Mouse (Mus musculus) liver, embryonic 15.5 days (tissue): Measurements from ENCODE around the gene Insr. TPM values are rescaled to one million over a fixed set of nuclear protein-coding genes. Genes with fewer than 3 reads are reported as not detected.

ENCODE experiments used
- ATAC-seq: fragments of 200-750 bp; cut with Nextera tagmentation; 2 replicates; pipeline ENCODE4 v1.8.0; 2017; ENCODE audit warnings: moderate number of reproducible peaks, mild to moderate bottlenecking, moderate library complexity; ENCODE audit not compliant: insufficient read depth
- H3K27ac ChIP-seq: fragments of 300-500 bp; sonication (generic); replicated peaks from 2 replicates; pipeline ENCODE4 v1.5.1; 2015; ENCODE audit warnings: mild to moderate bottlenecking, inconsistent platforms
- H3K27me3 ChIP-seq: fragments of 300-500 bp; sonication (generic); 2 replicates; pipeline ENCODE4 v1.6.1; 2015; ENCODE audit warnings: mild to moderate bottlenecking, inconsistent platforms
- H3K36me3 ChIP-seq: fragments of 300-500 bp; sonication (generic); replicated peaks from 2 replicates; pipeline ENCODE4 v1.6.1; 2015; ENCODE audit warnings: moderate library complexity, mild to moderate bottlenecking, inconsistent platforms
- H3K4me1 ChIP-seq: fragments of 300-500 bp; sonication (generic); replicated peaks from 2 replicates; pipeline ENCODE4 v1.6.1; 2015; ENCODE audit warnings: inconsistent platforms
- H3K4me2 ChIP-seq: fragments of 300-500 bp; sonication (generic); 2 replicates; pipeline ENCODE4 v1.6.1; 2015; ENCODE audit warnings: moderate library complexity, mild to moderate bottlenecking, inconsistent platforms
- H3K4me3 ChIP-seq: fragments of 300-500 bp; sonication (generic); replicated peaks from 2 replicates; pipeline ENCODE4 v1.5.1; 2015; ENCODE audit warnings: mild to moderate bottlenecking, inconsistent platforms
- H3K9ac ChIP-seq: fragments of 300-500 bp; sonication (generic); 2 replicates; pipeline ENCODE4 v1.6.1; 2015; ENCODE audit warnings: moderate library complexity, mild to moderate bottlenecking, inconsistent platforms
- H3K9me3 ChIP-seq: fragments of 300-500 bp; sonication (generic); replicated peaks from 2 replicates; pipeline ENCODE4 v1.6.1; 2016; ENCODE audit warnings: inconsistent platforms
- WGBS: fragments of 180-500 bp; shearing (Covaris S2); methylation state at CpG from one replicate; pipeline ENCODE4 v1.1.7; 2015; ENCODE audit warnings: mixed read lengths; ENCODE audit not compliant: insufficient replicate concordance; 5-methylcytosine and 5-hydroxymethylcytosine counted together
- polyA plus RNA-seq: library from polyadenylated mRNA; unstranded; fragments of >200 nt; fragmentation: Nextera tagmentation; extraction: Ambion mirVana; gene quantifications from 2 replicates; pipeline ENCODE4 v1.2.1, GENCODE M21; 2015

Gene Insr
- polyA plus RNA-seq, 1 experiment from 2014 or later = 20.5 TPM

GRCm38 (mm10) chr8:3253179-3253578 lies 26.2 kb downstream of the Insr start:
- peaks cover 22% of the 10 kb centered on the region for H3K36me3 ChIP-seq
- 30% methylated on average over 4 of the region's 4 CpGs for WGBS
- H3K4me3 ChIP-seq = no peak overlapping the region
- H3K27ac ChIP-seq = no peak overlapping the region
- H3K4me1 ChIP-seq = peaks cover 34% of the 10 kb centered on the region
- no peaks in the 10 kb centered on the region for H3K9me3 ChIP-seq
- no peaks in the 10 kb centered on the region for H3K27me3 ChIP-seq
- ATAC-seq = no peak
- H3K9ac ChIP-seq = no peak overlapping the region
- no peak overlapping the region for H3K4me2 ChIP-seq

- no peak overlapping the region for H3K4me3 ChIP-seq
- H3K27me3 ChIP-seq = no peaks in the 10 kb centered on the region
- no peak overlapping the region for H3K9ac ChIP-seq
- H3K4me1 ChIP-seq = peaks cover 34% of the 10 kb centered on the region
- WGBS = 78% methylated on average over 6 of the region's 6 CpGs
- 0 out of 2 replicates have a peak overlapping the region, but pooled peaks have one; percentile 35 for H3K27ac ChIP-seq
- no peaks in the 10 kb centered on the region for H3K9me3 ChIP-seq
- peaks cover 19% of the 10 kb centered on the region for H3K36me3 ChIP-seq
- ATAC-seq = no peak
- H3K4me2 ChIP-seq = no peak overlapping the region
Measured at GRCm38 (mm10) chr8:3252665-3253064, 26.8 kb downstream of the Insr start.

- Histone ChIP-seq H3K27me3 (no peaks in the 10 kb centered on the region), H3K36me3 (peaks cover 21% of the 10 kb centered on the region), H3K4me2 (no peak overlapping the region), H3K27ac (peak overlapping the region; percentile 35; the same call in 1 of the 2 replicates), H3K4me1 (peaks cover 36% of the 10 kb centered on the region), H3K9me3 (no peaks in the 10 kb centered on the region), H3K9ac (no peak overlapping the region), H3K4me3 (no peak overlapping the region)
- ATAC-seq = peak; percentile 37
- 61% methylated on average over 3 of the region's 3 CpGs for WGBS
Measured at GRCm38 (mm10) chr8:3251101-3251500, 28.3 kb downstream of the Insr start.

GRCm38 (mm10) chr8:3249886-3250285 lies 29.5 kb downstream of the Insr start:
- Histone ChIP-seq H3K4me2 (no peak overlapping the region), H3K9ac (no peak overlapping the region), H3K27ac (no peak overlapping the region), H3K4me1 (peaks cover 32% of the 10 kb centered on the region), H3K36me3 (peaks cover 29% of the 10 kb centered on the region), H3K4me3 (no peak overlapping the region), H3K9me3 (no peaks in the 10 kb centered on the region), H3K27me3 (no peaks in the 10 kb centered on the region)
- no peak for ATAC-seq
- WGBS = 77% methylated on average over 2 of the region's 2 CpGs

- no peak for ATAC-seq
- Histone ChIP-seq H3K4me3 (no peak overlapping the region), H3K4me2 (no peak overlapping the region), H3K27ac (no peak overlapping the region), H3K9me3 (no peaks in the 10 kb centered on the region), H3K36me3 (peaks cover 24% of the 10 kb centered on the region), H3K9ac (no peak overlapping the region), H3K4me1 (peaks cover 34% of the 10 kb centered on the region), H3K27me3 (no peaks in the 10 kb centered on the region)
- WGBS = 62% methylated on average over 5 of the region's 5 CpGs
Measured at GRCm38 (mm10) chr8:3248704-3249103, 30.7 kb downstream of the Insr start.

- Histone ChIP-seq H3K4me2 (no peak overlapping the region), H3K4me3 (no peak overlapping the region), H3K9me3 (no peaks in the 10 kb centered on the region), H3K27me3 (no peaks in the 10 kb centered on the region), H3K36me3 (peaks cover 14% of the 10 kb centered on the region), H3K9ac (no peak overlapping the region), H3K4me1 (peaks cover 29% of the 10 kb centered on the region), H3K27ac (no peak overlapping the region; the same call in 1 of the 2 replicates)
- WGBS = 46% methylated on average over 1 of the region's 1 CpGs
- ATAC-seq = no peak
Measured at GRCm38 (mm10) chr8:3247129-3247528, 32.3 kb downstream of the Insr start.

GRCm38 (mm10) chr8:3243229-3243628 lies 36.2 kb downstream of the Insr start:
- H3K9me3 ChIP-seq = no peaks in the 10 kb centered on the region
- ATAC-seq = no peak
- peaks cover 13% of the 10 kb centered on the region for H3K36me3 ChIP-seq
- H3K4me1 ChIP-seq = peaks cover 13% of the 10 kb centered on the region
- no peak overlapping the region for H3K4me2 ChIP-seq
- H3K27ac ChIP-seq = no peak overlapping the region
- 84% methylated on average over 4 of the region's 4 CpGs for WGBS
- H3K9ac ChIP-seq = no peak overlapping the region
- H3K27me3 ChIP-seq = no peaks in the 10 kb centered on the region
- H3K4me3 ChIP-seq = no peak overlapping the region

GRCm38 (mm10) chr8:3240725-3241124 lies 38.7 kb downstream of the Insr start:
- Histone ChIP-seq H3K4me2 (no peak overlapping the region), H3K9ac (no peak overlapping the region), H3K9me3 (no peaks in the 10 kb centered on the region), H3K36me3 (peaks cover 5% of the 10 kb centered on the region), H3K4me3 (no peak overlapping the region), H3K4me1 (peaks cover 27% of the 10 kb centered on the region; the same call in 1 of the 2 replicates), H3K27me3 (no peaks in the 10 kb centered on the region), H3K27ac (no peak overlapping the region)
- WGBS = 66% methylated on average over 3 of the region's 3 CpGs
- no peak for ATAC-seq

GRCm38 (mm10) chr8:3239641-3240040 lies 39.8 kb downstream of the Insr start:
- Histone ChIP-seq H3K9ac (no peak overlapping the region), H3K4me2 (no peak overlapping the region), H3K27me3 (no peaks in the 10 kb centered on the region), H3K9me3 (no peaks in the 10 kb centered on the region), H3K36me3 (no peaks in the 10 kb centered on the region), H3K4me1 (peaks cover 28% of the 10 kb centered on the region), H3K27ac (no peak overlapping the region), H3K4me3 (no peak overlapping the region)
- no peak for ATAC-seq
- 78% methylated on average over 3 of the region's 3 CpGs for WGBS

- Histone ChIP-seq H3K4me1 (peaks cover 37% of the 10 kb centered on the region), H3K27me3 (no peaks in the 10 kb centered on the region), H3K36me3 (no peaks in the 10 kb centered on the region), H3K9me3 (no peaks in the 10 kb centered on the region), H3K9ac (no peak overlapping the region), H3K4me3 (no peak overlapping the region), H3K27ac (no peak overlapping the region), H3K4me2 (no peak overlapping the region)
- no peak for ATAC-seq
- WGBS = 63% methylated on average over 3 of the region's 3 CpGs
Measured at GRCm38 (mm10) chr8:3238792-3239191, 40.6 kb downstream of the Insr start.

- no peak for ATAC-seq
- Histone ChIP-seq H3K9ac (no peak overlapping the region), H3K4me2 (no peak overlapping the region), H3K36me3 (no peaks in the 10 kb centered on the region), H3K4me1 (peaks cover 44% of the 10 kb centered on the region), H3K9me3 (no peaks in the 10 kb centered on the region), H3K27me3 (no peaks in the 10 kb centered on the region), H3K27ac (no peak overlapping the region), H3K4me3 (no peak overlapping the region)
- WGBS = 55% methylated on average over 5 of the region's 5 CpGs
Measured at GRCm38 (mm10) chr8:3237319-3237718, 42.1 kb downstream of the Insr start.

GRCm38 (mm10) chr8:3236277-3236676 lies 43.1 kb downstream of the Insr start:
- 45% methylated on average over 3 of the region's 3 CpGs for whole genome bisulfite sequencing
- no peak overlapping the region for H3K4me2 ChIP-seq
- H3K27ac ChIP-seq = no peak overlapping the region
- no peak overlapping the region for H3K4me3 ChIP-seq
- no peaks in the 10 kb centered on the region for H3K9me3 ChIP-seq
- H3K9ac ChIP-seq = no peak overlapping the region
- no peaks in the 10 kb centered on the region for H3K27me3 ChIP-seq
- 0 out of 2 replicates have a peak, but pooled peaks cover 3% of the 10 kb centered on the region for H3K36me3 ChIP-seq
- ATAC-seq = no peak
- peaks cover 50% of the 10 kb centered on the region for H3K4me1 ChIP-seq
